Mouse (Mus musculus) urinary bladder, adult 2 months (tissue): ENCODE results near the gene Ak9. TPM values are rescaled to one million over a fixed set of nuclear protein-coding genes. Genes with fewer than 3 reads are reported as not detected.

ENCODE experiments used
- DNase-seq: peaks from one replicate; pipeline ENCODE4 v3.0.0; 2022; ENCODE audit warnings: low spot score
- polyA plus RNA-seq: library from polyadenylated mRNA; depleted of rRNA; stranded (reverse); fragments of >200 nt; gene quantifications from 2 replicates; pipeline ENCODE4 v1.2.3, GENCODE M21; 2012

Ak9 gene
- polyA plus RNA-seq, 1 experiment: not detected

DNA sequence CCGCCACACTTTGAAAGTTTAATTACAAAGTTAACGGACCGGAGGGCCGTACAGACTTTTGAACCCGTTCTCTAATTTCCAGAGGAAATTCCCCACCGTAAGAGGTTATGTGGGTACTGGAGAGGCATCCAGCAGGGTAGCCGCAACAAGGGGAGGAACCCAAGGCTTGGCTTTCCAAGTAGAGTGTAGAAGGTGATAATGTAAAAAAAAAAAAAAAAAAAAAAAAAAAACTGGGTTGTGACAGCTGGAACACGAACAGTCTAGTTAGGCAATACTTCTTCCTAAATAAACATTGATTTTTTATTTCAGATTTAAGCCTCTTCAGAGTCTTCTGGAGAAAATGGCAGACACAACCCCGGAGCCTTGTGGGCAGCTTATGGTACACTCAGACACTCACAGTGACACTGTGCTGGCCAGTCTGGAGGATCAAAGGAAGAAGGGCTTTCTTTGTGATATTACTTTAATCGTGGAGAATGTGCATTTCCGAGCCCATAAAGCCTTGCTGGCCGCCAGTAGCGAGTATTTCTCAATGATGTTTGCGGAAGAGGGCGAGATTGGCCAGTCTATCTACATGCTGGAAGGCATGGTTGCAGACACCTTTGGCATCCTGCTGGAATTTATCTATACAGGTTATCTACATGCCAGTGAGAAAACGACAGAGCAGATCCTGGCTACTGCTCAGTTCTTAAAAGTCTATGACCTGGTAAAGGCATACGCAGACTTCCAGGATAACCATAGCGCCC lies 147.2 kb downstream of the Ak9 start:
- no peak for DNase-seq

DNA sequence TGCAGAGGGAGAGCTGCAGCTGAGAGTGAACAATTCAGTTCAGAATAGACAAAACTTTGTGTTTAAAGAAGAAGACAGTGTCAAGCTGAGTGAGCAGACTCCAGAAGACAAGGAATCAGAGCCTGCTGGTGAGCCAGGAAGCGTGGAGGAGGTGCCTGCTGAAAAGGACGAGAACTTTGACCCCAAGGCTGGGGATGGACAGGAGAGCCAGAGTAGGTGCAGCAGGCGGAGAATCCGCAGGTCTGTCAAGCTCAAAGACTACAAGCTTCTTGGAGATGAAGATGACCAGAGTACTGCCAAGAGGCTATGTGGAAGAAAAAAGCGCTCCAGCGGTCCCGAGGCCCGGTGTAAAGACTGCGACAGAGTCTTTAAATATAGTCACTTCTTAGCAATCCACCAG lies 147.9 kb downstream of the Ak9 start:
- no peak for DNase-seq

DNA sequence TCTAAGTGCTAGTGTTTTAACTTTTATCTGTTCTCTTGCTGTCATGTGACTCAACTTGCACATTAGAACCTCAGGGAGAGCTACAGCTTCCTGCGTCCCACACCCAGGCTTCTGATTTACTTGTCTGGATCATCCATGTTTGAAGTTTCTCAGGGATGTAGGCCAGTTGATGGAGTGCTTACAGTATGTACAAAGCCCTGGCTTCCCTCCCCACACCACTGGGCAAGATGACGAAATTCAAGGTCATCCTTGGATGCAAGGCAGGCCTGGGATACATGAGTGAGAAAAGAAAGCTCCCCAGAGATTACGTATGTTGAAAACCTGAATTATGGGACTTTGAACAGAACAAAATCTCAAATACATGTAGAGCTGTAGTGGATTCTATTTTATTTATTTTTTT lies 149.0 kb downstream of the Ak9 start:
- DNase-seq: no peak

DNA sequence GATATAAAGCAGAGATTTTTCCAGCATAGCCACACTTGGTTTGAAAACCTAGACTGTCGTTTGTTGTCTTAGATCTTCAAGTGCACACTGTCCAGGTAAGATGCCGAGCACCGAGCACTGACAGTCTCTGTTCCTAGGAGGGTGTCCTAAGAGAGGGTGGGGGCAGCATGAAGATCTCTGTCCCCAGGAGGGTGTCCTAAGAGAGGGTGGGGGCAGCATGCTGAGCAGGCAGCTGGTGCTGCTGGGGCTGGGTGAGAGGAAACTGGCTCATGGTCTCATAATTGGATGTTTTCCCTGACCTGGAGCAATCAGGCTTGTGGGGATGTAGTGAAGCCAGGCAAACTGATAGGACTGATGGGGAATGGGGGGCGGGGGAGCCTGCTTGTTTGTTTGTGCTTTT lies 156.2 kb downstream of the Ak9 start:
- no peak for DNase-seq

DNA sequence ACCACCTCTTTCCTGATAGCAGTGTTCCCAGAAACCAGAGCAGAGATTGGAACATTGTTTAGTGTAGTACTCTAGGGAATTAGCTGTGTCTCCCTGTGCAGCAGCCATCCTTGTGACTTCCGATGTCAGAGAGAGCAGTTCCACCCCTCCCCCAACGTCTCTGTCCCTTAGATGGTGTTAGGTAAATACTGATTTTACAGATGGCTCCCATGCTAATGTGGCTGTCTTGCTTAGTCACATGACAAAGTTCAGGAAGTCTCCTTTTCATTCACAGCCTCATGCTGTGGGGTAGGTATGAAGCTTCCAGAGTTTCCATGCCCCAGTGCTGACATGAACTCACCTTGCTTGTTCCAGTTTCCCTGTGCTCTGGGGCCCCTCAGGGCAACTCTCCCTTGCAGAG lies 156.7 kb downstream of the Ak9 start:
- no peak for DNase-seq

DNA sequence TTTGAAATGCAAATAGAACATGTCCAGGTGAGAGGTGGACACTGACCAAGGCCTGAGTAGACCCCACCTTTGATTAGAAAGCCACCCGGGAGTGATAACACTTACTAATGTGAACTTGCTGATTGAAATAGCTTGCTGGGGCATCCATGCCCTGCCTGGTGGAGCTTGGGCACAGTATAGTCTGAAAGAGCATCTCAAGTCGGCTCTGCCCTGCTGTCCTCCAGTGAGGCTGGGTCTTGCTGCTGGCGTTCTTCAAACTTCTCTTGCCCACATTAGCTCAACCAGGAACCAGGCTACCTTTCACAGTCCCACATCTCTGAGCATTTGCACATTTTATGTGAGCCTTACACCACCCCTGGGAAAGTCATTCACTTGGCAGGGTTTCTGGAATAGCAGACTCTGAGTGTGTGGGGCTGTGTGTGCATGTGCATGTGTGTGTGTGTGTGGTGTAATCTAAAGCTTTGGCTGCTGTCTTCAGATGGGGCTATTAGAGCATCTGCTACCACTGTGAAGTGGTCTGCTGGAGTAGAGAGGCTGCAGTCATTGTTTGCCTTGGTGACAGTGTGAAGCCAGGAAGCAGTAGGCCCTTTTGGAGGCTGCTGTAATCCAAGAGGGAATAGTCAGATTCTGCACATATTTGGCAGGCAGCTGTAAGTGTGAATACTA lies 157.4 kb downstream of the Ak9 start:
- DNase-seq: no peak

DNA sequence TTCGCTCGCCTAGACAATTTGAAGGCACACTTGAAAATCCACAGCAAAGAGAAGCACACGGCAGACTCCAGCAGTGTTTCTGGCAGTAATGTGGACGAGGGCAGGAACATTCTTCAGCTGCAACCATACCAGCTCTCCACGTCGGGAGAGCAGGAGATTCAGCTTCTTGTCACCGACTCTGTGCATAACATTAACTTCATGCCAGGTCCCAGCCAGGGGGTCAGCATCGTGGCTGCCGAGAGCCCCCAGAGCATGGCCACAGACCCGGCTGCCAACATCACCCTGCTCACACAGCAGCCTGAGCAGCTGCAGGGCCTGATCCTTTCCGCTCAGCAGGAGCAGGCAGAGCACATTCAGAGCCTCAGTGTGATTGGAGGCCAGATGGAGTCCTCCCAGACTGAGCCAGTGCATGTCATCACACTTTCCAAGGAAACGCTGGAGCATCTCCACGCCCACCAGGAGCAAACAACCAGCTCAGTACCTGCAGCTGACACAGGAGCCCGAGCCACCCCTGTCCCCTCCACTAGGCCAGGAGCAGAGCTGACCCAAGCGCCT lies 160.7 kb downstream of the Ak9 start:
- no peak for DNase-seq

DNA sequence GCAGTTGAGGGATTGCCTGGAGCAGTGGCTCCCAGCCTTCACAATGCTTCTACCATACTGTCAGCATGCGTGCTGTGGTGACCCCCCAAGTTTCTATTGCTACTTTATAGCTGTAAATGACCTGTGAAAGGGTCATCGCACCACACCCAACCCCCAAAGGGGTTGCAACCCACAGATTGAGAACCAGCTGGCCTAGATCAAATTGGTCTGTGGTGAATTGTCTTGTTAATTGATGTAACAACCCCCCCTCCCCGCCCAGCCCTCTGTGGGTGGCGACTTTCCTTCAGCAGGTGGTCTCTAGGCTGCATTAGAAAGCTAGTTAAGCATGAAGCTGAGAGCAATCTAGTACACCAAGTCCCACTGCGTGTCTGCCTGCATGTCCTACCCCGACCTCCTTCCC lies 163.5 kb downstream of the Ak9 start:
- no peak for DNase-seq

DNA sequence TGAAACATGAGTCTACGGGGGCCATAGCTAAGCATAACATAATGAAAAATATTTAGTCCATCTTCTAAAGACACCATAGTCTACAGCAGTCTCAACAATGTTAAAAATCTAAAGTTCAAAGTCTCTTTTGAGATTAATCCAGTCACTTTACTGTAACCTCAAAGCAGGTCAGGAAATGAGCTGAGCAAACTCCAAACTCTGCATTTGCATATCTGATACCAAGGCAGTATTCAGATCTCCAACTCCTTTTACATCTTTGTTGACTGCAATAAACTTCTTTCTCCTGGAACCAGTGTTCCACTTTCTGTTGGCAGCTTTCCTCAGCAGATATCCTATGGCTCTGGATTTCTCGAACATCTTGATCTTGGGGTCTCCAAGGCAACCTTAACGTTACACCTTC lies 166.9 kb downstream of the Ak9 start:
- DNase-seq: no peak

DNA sequence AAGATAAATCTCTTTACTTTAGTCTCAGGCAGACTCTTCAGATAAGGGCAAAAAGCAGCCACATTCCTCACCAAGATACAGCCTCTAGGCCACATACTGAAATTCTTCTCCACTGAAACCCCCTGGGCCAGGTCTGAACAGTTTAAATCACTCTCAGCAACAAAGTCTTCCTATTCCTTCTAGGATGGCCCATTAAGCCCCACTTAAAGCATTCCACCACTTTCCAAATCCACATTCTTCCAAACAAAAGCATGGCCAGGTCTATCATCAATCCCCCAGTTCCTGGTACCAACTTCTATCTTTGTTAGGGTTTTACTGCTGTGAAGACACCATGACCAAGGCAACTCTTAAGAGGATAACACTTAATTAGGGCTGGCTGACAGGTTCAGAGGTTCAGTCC lies 168.8 kb downstream of the Ak9 start:
- no peak for DNase-seq

DNA sequence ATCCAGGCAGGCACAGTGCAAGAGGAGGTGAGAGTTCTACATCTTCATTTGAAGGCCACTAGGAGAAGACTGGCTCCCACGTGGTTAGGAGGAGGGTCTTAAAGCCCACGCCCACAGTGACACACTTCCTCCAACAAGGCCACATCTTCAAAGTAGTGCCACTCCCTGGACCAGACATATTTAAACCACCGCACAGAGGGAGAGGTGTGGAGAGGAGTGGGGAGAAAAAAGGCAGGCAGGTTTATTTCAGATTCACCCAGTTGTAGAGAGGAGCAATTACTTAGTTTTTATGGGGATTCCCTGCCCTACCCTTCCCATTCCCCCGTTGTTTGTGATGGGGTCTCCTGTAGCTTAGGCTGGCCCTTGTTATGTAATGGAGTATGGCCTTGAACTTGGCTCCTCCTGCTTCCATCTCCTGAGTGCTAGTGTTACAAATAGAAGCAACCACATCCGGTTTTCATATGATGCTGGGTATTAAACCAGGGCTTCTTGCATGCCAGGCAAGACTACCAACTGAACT lies 169.2 kb downstream of the Ak9 start:
- DNase-seq: no peak

DNA sequence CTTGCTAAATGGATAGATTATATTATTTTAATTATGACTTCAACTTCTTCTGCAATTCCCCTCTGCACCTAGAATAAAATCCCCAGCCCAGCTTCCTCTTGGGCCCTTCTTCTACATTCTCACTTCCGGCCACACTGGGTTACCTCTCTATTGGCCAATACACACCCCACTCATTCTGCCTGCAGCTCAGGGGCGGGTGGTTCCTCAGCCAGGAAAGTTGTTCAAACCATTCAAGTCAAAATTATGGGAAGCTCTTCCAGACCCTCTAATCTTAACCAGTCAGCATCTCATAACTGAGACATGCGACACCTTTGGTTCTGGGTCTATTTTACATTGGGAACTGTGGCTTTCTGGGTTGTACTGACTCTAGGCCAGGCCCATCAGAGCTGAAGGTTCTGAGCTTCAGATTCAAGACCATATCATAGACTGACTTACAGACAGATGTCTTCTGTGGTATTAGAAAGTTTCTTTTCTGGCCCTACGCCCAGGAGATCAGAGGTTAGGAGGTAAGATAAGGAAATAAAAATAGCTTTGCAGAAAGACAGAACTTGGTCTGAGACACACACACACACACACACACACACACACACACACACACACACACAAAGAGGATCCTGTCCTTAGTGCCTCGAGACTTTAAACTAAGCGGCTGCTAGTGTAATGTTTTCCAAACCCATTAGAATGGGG lies 170.1 kb downstream of the Ak9 start:
- no peak for DNase-seq

DNA sequence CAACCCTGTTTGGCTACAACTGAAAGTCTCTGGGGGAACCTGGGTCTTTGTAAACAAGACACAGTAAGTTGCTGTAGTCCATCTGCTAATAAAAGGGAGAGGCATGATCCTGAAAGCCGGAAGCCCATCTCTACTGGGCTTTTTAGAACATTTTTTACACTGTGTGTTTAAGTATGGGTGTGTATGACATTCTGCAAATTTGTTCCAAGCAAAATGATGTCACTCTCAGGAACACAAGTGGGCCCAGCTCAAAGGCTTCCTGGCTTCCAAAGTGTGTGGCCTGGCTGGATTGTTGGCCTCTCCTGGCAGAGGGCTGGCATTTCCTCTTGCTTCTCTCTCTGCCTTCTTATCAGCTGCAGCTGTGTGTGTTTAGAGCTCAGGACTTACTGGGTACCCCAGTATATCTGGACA lies 171.2 kb downstream of the Ak9 start:
- DNase-seq: no peak

DNA sequence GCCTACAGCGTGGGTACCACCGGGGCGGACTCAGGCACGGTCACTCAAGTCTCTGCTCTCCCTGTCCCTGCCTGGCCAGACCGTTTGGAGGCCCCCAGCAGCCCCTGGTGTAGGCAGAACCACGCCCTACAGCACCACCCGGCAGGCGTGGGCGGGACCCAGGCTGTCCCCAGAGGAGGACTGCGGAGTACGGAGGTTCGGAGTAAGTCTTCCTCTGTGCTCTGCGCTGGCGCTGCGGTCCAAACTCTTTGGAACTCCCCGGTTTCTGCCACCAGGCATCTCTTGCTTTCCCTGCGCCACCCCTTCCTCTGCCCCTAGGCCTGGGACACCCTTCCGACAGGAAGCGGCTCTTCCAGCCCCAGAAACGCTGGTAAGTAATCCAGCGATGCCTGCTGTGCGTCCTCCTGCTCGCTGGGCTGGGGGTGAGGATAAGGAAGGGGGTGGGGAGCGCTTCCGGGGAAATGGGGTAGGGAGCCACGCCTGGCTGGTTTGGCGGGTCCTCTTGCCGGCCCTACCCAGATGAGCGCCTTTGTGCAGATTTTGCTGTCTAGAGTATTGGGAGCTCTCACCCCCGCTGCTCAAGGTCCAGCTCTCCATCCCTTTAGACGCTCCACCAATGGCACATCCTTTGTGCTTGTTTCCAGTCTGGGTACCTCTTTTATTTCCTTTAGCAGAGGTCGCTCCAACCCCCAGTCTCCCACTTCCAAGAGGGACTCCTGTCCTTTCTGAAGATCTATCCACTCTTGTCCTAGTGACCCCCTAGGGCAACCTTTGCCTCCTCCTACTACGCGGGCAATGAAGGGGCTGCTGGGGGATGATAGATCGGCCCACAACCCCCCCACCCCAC lies 172.6 kb downstream of the Ak9 start, which contains the start of gene Mical1:
Gene Mical1 (plus strand): TSS at position 144 of the 847 bp plus-strand sequence.
- DNase-seq: peak; percentile 48

DNA sequence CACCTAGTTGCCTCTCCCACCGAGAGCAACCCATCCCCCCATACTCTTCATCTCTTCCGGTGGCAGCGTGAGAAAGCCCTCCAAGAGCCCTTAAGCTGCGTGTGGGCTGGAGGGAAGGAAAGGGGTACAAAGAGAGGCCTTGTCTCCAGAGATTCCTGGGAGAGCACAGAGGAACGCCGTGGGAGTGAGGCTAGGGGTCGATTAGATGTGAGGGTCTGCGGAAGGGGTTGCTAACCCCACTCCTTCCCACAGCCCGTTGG lies 173.2 kb downstream of the Ak9 start:
- DNase-seq: no peak

DNA sequence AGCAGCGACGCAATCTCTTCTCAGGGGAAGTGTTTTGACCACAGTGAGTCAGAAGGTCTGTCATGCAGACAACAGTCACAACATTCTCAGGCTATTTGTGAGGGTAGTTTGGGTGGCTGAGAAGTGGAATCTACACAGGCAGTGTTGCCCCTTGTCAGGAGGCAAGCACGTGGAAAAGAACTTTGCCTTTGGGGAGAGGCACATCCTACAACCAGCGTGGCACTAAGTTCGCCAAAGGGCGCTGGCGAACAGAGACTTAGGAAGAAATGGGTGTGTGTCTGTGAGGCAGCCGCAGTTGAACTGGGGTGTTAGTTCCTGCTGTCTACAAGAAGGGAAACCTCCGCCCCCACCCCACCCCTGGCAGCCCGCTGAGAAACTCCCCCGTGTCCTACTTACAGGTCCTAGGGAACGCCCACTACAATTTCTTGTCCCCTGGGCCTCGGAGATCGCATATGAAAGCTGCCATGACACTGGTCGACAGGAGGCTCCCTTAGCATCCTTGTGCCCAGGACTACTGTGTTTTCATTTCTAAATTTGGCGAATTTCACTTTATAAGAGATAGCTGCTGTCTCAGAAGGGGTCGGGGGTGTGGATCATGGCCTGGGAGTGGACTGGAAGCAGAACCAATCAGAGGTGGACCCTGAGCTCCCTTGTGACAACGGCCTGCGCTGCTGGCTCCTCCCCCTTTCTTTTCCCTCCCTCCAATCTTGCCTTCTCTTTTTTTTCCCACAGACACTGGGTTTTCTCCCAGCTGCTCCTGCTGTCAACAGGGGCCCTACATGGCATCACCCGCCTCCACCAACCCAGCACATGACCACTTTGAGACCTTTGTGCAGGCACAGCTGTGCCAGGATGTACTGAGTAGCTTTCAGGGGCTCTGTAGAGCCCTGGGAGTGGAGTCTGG lies 173.8 kb downstream of the Ak9 start:
- DNase-seq: peak; percentile 35

DNA sequence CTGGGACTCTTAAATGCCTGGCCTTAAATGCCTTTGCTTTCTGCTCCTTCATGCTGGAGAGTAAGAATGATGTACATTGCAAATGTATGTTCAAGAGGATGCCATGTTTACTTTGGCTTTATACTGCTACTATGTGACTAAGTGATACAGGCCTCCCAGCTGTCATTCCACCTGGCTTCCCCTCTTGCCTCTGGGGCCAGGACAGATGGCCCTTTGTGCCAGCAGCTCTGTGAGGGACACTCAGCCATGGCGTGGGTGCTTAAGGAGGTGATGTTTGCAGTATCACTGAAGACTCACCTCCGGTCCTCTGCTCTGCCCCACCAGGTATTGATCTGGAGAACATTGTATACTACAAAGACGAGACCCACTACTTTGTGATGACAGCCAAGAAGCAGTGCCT lies 176.2 kb downstream of the Ak9 start:
- no peak for DNase-seq

DNA sequence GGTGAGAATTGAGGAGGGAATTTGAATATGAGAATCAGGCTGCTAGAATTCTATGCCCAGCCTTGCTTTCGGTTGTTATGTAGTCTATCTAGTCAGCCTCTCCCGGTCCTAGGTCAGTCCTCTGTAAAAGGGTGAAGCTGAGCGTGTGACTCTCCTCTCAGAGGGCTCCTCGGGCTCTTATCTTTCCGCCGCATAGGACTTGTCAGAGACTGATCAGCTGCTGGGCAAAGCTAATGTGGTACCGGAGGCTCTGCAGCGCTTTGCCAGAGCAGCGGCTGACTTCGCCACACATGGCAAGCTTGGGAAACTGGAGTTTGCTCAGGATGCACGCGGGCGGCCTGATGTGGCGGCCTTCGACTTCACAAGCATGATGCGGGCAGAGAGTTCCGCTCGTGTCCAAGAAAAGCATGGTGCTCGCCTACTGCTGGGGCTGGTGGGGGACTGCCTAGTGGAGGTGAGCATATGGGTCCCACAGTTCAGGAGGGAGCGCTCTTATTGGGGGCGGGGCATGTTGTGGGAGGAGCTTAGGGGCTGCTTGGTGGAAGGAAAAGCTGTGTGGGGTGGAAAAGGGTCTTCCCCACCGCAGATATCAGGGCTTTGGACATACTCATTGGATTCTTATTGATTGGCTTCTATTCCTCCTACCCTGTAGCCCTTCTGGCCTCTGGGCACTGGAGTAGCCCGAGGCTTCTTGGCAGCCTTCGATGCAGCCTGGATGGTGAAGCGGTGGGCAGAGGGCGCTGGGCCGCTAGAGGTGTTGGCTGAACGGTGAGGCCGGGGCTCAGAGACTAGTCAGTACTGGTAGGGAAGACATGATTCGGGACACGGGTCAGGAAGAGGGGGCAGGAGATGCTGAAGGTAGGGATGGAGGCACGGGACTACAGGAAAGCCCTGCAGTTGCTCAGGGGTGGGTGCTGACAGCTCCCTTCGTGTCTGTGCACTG lies 177.4 kb downstream of the Ak9 start:
- DNase-seq: no peak

DNA sequence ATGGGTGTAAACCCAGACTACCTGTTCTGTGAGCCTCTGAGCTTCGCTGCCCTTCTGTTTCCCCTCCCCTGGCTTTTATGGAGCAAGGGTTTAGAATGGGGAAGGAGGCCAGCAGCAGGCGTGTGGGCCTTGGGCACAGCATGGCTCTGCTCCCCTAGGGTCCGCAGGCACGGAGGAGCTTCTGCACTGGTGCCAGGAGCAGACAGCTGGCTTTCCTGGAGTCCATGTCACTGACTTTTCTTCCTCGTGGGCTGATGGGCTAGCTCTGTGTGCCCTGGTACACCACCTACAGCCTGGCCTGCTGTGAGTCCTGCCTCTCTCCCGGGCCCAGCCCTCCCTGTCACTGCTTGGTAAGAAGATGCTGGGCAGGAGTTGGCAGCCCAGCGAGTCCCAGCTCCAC lies 178.7 kb downstream of the Ak9 start:
- DNase-seq: no peak
